Mouse (Mus musculus): ENCODE results near the gene Nfib. TPM values are rescaled to one million over a fixed set of nuclear protein-coding genes. Genes with fewer than 3 reads are reported as not detected.
A peak's percentile ranks its signal among the peaks of the same experiment; 100 is the strongest.

Gene Nfib
- polyA plus RNA-seq, 1 experiment from 2014 or later: 60.1 TPM

- Histone ChIP-seq H3K4me1 (ENCODE audit: control insufficient read depth, insufficient read depth, low read length) (peaks cover 22% of the 10 kb centered on the region), H3K4me2 (ENCODE audit: low read depth, low read length) (no peak overlapping the region), H3K9ac (ENCODE audit: low read length) (no peak overlapping the region), H3K36me3 (ENCODE audit: control insufficient read depth, insufficient read depth, low read length) (no peaks in the 10 kb centered on the region), H3K27me3 (ENCODE audit: control insufficient read depth, insufficient read depth, low read length) (no peaks in the 10 kb centered on the region), H3K4me3 (replicated peaks; ENCODE audit: low read length) (no peak overlapping the region), H3K9me3 (replicated peaks; ENCODE audit: control insufficient read depth, low read length) (no peaks in the 10 kb centered on the region), H3K27ac (ENCODE audit: low read length) (peak overlapping the region; percentile 77)
- 66% methylated on average over 4 of the region's 4 CpGs for WGBS
- peak; percentile 62; the same call in 1 of the 2 replicates for ATAC-seq (ENCODE audit: insufficient read depth, low FRiP score)
Observed at GRCm38 (mm10) chr4:82393021-82393420, 312.5 kb downstream of the Nfib start.

GRCm38 (mm10) chr4:82392496-82392895, 313.1 kb downstream of the Nfib start:
- no peak overlapping the region for H3K4me3 ChIP-seq (replicated peaks; ENCODE audit: low read length)
- H3K36me3 ChIP-seq (ENCODE audit: control insufficient read depth, insufficient read depth, low read length): no peaks in the 10 kb centered on the region
- H3K27ac ChIP-seq (ENCODE audit: low read length): peak overlapping the region; percentile 77
- H3K4me2 ChIP-seq (ENCODE audit: low read depth, low read length): no peak overlapping the region
- WGBS: 52% methylated on average over 9 of the region's 9 CpGs
- H3K9me3 ChIP-seq (replicated peaks; ENCODE audit: control insufficient read depth, low read length): no peaks in the 10 kb centered on the region
- no peak overlapping the region for H3K9ac ChIP-seq (ENCODE audit: low read length)
- no peak for ATAC-seq (ENCODE audit: insufficient read depth, low FRiP score)
- H3K4me1 ChIP-seq (ENCODE audit: control insufficient read depth, insufficient read depth, low read length): peaks cover 22% of the 10 kb centered on the region
- H3K27me3 ChIP-seq (ENCODE audit: control insufficient read depth, insufficient read depth, low read length): no peaks in the 10 kb centered on the region

GRCm38 (mm10) chr4:82391726-82392472, 313.7 kb downstream of the Nfib start:
- Histone ChIP-seq H3K36me3 (ENCODE audit: control insufficient read depth, insufficient read depth, low read length) (no peaks in the 10 kb centered on the region), H3K4me2 (ENCODE audit: low read depth, low read length) (no peak overlapping the region), H3K9ac (ENCODE audit: low read length) (no peak overlapping the region), H3K27me3 (ENCODE audit: control insufficient read depth, insufficient read depth, low read length) (no peaks in the 10 kb centered on the region), H3K9me3 (replicated peaks; ENCODE audit: control insufficient read depth, low read length) (no peaks in the 10 kb centered on the region), H3K4me1 (ENCODE audit: control insufficient read depth, insufficient read depth, low read length) (peaks cover 24% of the 10 kb centered on the region), H3K4me3 (replicated peaks; ENCODE audit: low read length) (no peak overlapping the region), H3K27ac (ENCODE audit: low read length) (peak overlapping the region; percentile 77; the same call in 1 of the 2 replicates)
- 60% methylated on average over 6 of the region's 6 CpGs for WGBS
- ATAC-seq (ENCODE audit: insufficient read depth, low FRiP score): no peak

- H3K36me3 ChIP-seq (ENCODE audit: control insufficient read depth, insufficient read depth, low read length): no peaks in the 10 kb centered on the region
- no peaks in the 10 kb centered on the region for H3K9me3 ChIP-seq (replicated peaks; ENCODE audit: control insufficient read depth, low read length)
- H3K27me3 ChIP-seq (ENCODE audit: control insufficient read depth, insufficient read depth, low read length): no peaks in the 10 kb centered on the region
- ATAC-seq (ENCODE audit: insufficient read depth, low FRiP score): no peak
- no peak overlapping the region for H3K4me2 ChIP-seq (ENCODE audit: low read depth, low read length)
- no peak overlapping the region for H3K27ac ChIP-seq (ENCODE audit: low read length)
- H3K4me3 ChIP-seq (replicated peaks; ENCODE audit: low read length): no peak overlapping the region
- WGBS: 52% methylated on average over 2 of the region's 2 CpGs
- H3K9ac ChIP-seq (ENCODE audit: low read length): no peak overlapping the region
- peaks cover 29% of the 10 kb centered on the region for H3K4me1 ChIP-seq (ENCODE audit: control insufficient read depth, insufficient read depth, low read length)
Observed at GRCm38 (mm10) chr4:82390545-82390944, 315.0 kb downstream of the Nfib start.

GRCm38 (mm10) chr4:82389876-82390275, 315.7 kb downstream of the Nfib start:
- Histone ChIP-seq H3K4me2 (ENCODE audit: low read depth, low read length) (no peak overlapping the region), H3K36me3 (ENCODE audit: control insufficient read depth, insufficient read depth, low read length) (no peaks in the 10 kb centered on the region), H3K9me3 (replicated peaks; ENCODE audit: control insufficient read depth, low read length) (no peaks in the 10 kb centered on the region), H3K4me1 (ENCODE audit: control insufficient read depth, insufficient read depth, low read length) (peaks cover 36% of the 10 kb centered on the region), H3K27me3 (ENCODE audit: control insufficient read depth, insufficient read depth, low read length) (no peaks in the 10 kb centered on the region), H3K4me3 (replicated peaks; ENCODE audit: low read length) (no peak overlapping the region), H3K27ac (ENCODE audit: low read length) (no peak overlapping the region), H3K9ac (ENCODE audit: low read length) (no peak overlapping the region)
- no peak for ATAC-seq (ENCODE audit: insufficient read depth, low FRiP score)
- WGBS: 83% methylated on average over 1 of the region's 1 CpGs

GRCm38 (mm10) chr4:82387620-82388019, 317.9 kb downstream of the Nfib start:
- Histone ChIP-seq H3K4me2 (ENCODE audit: low read depth, low read length) (no peak overlapping the region), H3K27me3 (ENCODE audit: control insufficient read depth, insufficient read depth, low read length) (no peaks in the 10 kb centered on the region), H3K27ac (ENCODE audit: low read length) (no peak overlapping the region), H3K4me1 (ENCODE audit: control insufficient read depth, insufficient read depth, low read length) (peaks cover 27% of the 10 kb centered on the region), H3K4me3 (replicated peaks; ENCODE audit: low read length) (no peak overlapping the region), H3K36me3 (ENCODE audit: control insufficient read depth, insufficient read depth, low read length) (no peaks in the 10 kb centered on the region), H3K9ac (ENCODE audit: low read length) (no peak overlapping the region), H3K9me3 (replicated peaks; ENCODE audit: control insufficient read depth, low read length) (no peaks in the 10 kb centered on the region)
- 77% methylated on average over 4 of the region's 4 CpGs for WGBS
- no peak for ATAC-seq (ENCODE audit: insufficient read depth, low FRiP score)

GRCm38 (mm10) chr4:82386222-82386993, 319.1 kb downstream of the Nfib start:
- H3K27me3 ChIP-seq (ENCODE audit: control insufficient read depth, insufficient read depth, low read length): no peaks in the 10 kb centered on the region
- H3K4me2 ChIP-seq (ENCODE audit: low read depth, low read length): no peak overlapping the region
- peaks cover 21% of the 10 kb centered on the region for H3K4me1 ChIP-seq (ENCODE audit: control insufficient read depth, insufficient read depth, low read length)
- no peak overlapping the region for H3K9ac ChIP-seq (ENCODE audit: low read length)
- no peak for ATAC-seq (ENCODE audit: insufficient read depth, low FRiP score)
- no peaks in the 10 kb centered on the region for H3K36me3 ChIP-seq (ENCODE audit: control insufficient read depth, insufficient read depth, low read length)
- H3K27ac ChIP-seq (ENCODE audit: low read length): no peak overlapping the region
- H3K4me3 ChIP-seq (replicated peaks; ENCODE audit: low read length): no peak overlapping the region
- 67% methylated on average over 4 of the region's 4 CpGs for WGBS
- H3K9me3 ChIP-seq (replicated peaks; ENCODE audit: control insufficient read depth, low read length): no peaks in the 10 kb centered on the region

GRCm38 (mm10) chr4:82385638-82386037, 319.9 kb downstream of the Nfib start:
- Histone ChIP-seq H3K27ac (ENCODE audit: low read length) (peak overlapping the region; percentile 15; the same call in 1 of the 2 replicates), H3K9ac (ENCODE audit: low read length) (no peak overlapping the region), H3K4me2 (ENCODE audit: low read depth, low read length) (0 out of 2 replicates have a peak overlapping the region, but pooled peaks have one; percentile 6), H3K27me3 (ENCODE audit: control insufficient read depth, insufficient read depth, low read length) (no peaks in the 10 kb centered on the region), H3K9me3 (replicated peaks; ENCODE audit: control insufficient read depth, low read length) (no peaks in the 10 kb centered on the region), H3K4me1 (ENCODE audit: control insufficient read depth, insufficient read depth, low read length) (peaks cover 22% of the 10 kb centered on the region), H3K4me3 (replicated peaks; ENCODE audit: low read length) (no peak overlapping the region), H3K36me3 (ENCODE audit: control insufficient read depth, insufficient read depth, low read length) (no peaks in the 10 kb centered on the region)
- WGBS: 62% methylated on average over 4 of the region's 4 CpGs
- ATAC-seq (ENCODE audit: insufficient read depth, low FRiP score): 0 out of 2 replicates have a peak, but pooled peaks have one; percentile 14
